Mouse (Mus musculus): ENCODE data around the gene Cep112. TPM values are rescaled to one million over a fixed set of nuclear protein-coding genes. Genes with fewer than 3 reads are reported as not detected.
"Not testable (repeated sequence)": the region's sequence is repeated elsewhere in the genome, so short reads cannot be mapped to it uniquely, and the experiment has no call there.

The Cep112 gene
- polyA plus RNA-seq, 1 experiment from 2014 or later: 1.4 TPM

GRCm38 (mm10) chr11:108858339-108858804, 433.4 kb downstream of the Cep112 start:
- Histone ChIP-seq H3K9me3 (replicated peaks) (no peaks in the 10 kb centered on the region), H3K4me1 (replicated peaks) (peaks cover 11% of the 10 kb centered on the region; the same call in 1 of the 2 replicates), H3K36me3 (no peaks in the 10 kb centered on the region), H3K9ac (no peak overlapping the region), H3K27ac (no peak overlapping the region), H3K27me3 (no peaks in the 10 kb centered on the region), H3K4me3 (replicated peaks) (no peak overlapping the region), H3K4me2 (no peak overlapping the region)
- DNase-seq: no peak
- ATAC-seq (ENCODE audit: low read depth): peak; percentile 45
- 45% methylated on average over 3 of the region's 3 CpGs for WGBS (ENCODE audit: insufficient replicate concordance)

GRCm38 (mm10) chr11:108858846-108859245, 433.9 kb downstream of the Cep112 start:
- DNase-seq: no peak
- Histone ChIP-seq H3K27ac (no peak overlapping the region), H3K9ac (no peak overlapping the region), H3K27me3 (no peaks in the 10 kb centered on the region), H3K4me2 (no peak overlapping the region), H3K4me3 (replicated peaks) (no peak overlapping the region), H3K9me3 (replicated peaks) (no peaks in the 10 kb centered on the region), H3K36me3 (no peaks in the 10 kb centered on the region), H3K4me1 (replicated peaks) (peaks cover 11% of the 10 kb centered on the region; the same call in 1 of the 2 replicates)
- ATAC-seq (ENCODE audit: low read depth): no peak
- 72% methylated on average over 6 of the region's 6 CpGs for whole genome bisulfite sequencing (ENCODE audit: insufficient replicate concordance)

DNA sequence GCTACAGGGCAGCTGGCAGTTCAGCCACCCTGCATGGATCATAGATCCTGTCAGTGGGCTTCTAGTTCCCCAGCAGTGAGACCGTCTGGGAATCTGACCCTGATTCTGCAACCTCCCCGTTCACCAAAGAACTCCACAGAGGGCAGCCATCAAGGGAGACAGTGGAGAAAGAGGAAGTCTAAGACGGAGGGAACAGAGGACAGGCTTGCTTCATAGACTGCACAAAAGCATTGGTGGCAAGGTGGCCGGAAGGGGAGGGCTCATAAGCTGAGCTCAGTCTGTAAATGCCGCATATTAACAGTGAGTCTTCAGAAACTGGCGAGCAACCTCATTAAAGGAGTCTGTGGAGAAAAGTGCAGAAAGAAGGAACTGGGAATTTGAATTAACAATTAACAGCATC, 437.4 kb downstream of the Cep112 start:
- Histone ChIP-seq H3K4me1 (replicated peaks) (peaks cover 5% of the 10 kb centered on the region; the same call in 1 of the 2 replicates), H3K27ac (no peak overlapping the region), H3K9ac (no peak overlapping the region), H3K9me3 (replicated peaks) (no peaks in the 10 kb centered on the region), H3K4me3 (replicated peaks) (no peak overlapping the region), H3K36me3 (no peaks in the 10 kb centered on the region), H3K4me2 (no peak overlapping the region), H3K27me3 (no peaks in the 10 kb centered on the region)
- ATAC-seq (ENCODE audit: low read depth) (no peak), DNase-seq (no peak)
- WGBS (ENCODE audit: insufficient replicate concordance): 41% methylated on average over 6 of the region's 6 CpGs

DNA sequence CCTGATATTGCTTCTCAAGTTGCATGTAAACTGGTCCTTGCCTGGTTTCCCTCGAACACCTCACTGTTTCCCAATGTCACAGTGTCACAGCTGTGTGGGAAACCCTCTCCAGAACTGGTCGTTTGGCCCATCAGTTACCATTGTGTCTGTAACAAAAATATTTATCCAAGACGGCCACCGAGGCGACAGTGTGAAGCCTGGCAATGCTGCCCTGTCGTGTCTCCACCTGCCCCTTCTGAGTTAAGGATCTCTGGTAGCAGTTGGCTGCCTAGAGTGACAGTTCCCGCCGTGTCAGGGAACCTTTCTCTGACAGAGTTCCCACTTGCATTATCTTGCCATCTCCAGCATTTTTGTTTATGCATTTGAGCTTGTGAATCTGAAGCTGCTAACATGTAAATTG, 440.8 kb downstream of the Cep112 start:
- Histone ChIP-seq H3K9ac (no peak overlapping the region), H3K27me3 (no peaks in the 10 kb centered on the region), H3K27ac (no peak overlapping the region), H3K4me1 (replicated peaks) (no peaks in the 10 kb centered on the region), H3K4me3 (replicated peaks) (no peak overlapping the region), H3K9me3 (replicated peaks) (no peaks in the 10 kb centered on the region), H3K36me3 (no peaks in the 10 kb centered on the region), H3K4me2 (no peak overlapping the region)
- 39% methylated on average over 8 of the region's 8 CpGs for WGBS (ENCODE audit: insufficient replicate concordance)
- DNase-seq (no peak), ATAC-seq (ENCODE audit: low read depth) (no peak)

DNA sequence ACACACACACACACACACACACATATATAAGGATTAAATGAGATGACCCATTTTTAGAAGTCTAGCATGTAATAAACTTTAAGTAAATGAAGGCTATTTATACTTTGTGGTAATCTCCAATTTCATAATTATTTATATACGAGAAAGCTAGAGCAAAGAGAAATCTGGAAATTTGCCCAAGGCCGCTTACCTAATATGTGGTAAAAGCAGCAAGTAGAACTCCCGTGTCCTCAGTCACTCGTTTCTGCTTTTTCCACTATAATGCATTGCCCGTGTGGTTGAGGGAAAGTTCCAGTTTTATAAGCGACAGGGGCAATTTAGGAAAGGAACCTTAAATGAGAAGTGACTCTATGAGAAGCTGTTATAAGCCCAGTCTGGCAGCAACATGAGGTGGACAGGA, 442.5 kb downstream of the Cep112 start:
- Histone ChIP-seq H3K9me3 (replicated peaks) (no peaks in the 10 kb centered on the region), H3K36me3 (no peaks in the 10 kb centered on the region), H3K27ac (no peak overlapping the region), H3K4me2 (no peak overlapping the region), H3K27me3 (no peaks in the 10 kb centered on the region), H3K9ac (no peak overlapping the region), H3K4me3 (replicated peaks) (no peak overlapping the region), H3K4me1 (replicated peaks) (no peaks in the 10 kb centered on the region)
- no peak for DNase-seq
- 62% methylated on average over 6 of the region's 6 CpGs for WGBS (ENCODE audit: insufficient replicate concordance)
- ATAC-seq (ENCODE audit: low read depth): no peak

DNA sequence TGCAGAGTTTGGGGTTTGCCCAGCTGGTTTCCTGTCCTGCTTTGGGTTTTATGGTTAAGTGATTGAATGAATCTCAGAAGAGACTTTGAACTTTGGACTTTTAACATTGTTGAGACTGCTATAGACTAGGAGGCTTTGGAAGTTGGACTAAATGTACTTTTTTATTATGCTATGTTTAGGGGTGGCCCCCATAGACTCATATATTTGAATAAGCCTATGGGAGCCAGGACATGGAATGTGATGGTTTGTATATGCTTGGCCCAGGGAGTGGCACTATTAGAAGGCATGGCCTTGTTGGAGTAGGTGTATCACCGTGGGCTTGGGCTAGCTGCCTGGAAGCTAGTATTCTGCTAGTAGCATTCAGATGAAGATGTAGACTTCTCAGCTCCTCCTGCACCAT, 446.3 kb downstream of the Cep112 start:
- not testable (repeated sequence) for H3K27ac ChIP-seq; H3K4me2 ChIP-seq; H3K4me3 ChIP-seq (replicated peaks); DNase-seq; H3K9me3 ChIP-seq (replicated peaks); H3K9ac ChIP-seq; H3K4me1 ChIP-seq (replicated peaks); ATAC-seq (ENCODE audit: low read depth); H3K27me3 ChIP-seq; H3K36me3 ChIP-seq
- 68% methylated on average over 1 of the region's 1 CpGs for WGBS (ENCODE audit: insufficient replicate concordance)

GRCm38 (mm10) chr11:108871748-108872147, 446.8 kb downstream of the Cep112 start:
- Histone ChIP-seq H3K4me2 (no peak overlapping the region), H3K27ac (no peak overlapping the region), H3K4me1 (replicated peaks) (no peaks in the 10 kb centered on the region), H3K4me3 (replicated peaks) (no peak overlapping the region), H3K9ac (no peak overlapping the region), H3K9me3 (replicated peaks) (no peaks in the 10 kb centered on the region), H3K36me3 (no peaks in the 10 kb centered on the region), H3K27me3 (no peaks in the 10 kb centered on the region)
- ATAC-seq (ENCODE audit: low read depth): no peak
- DNase-seq: no peak
- WGBS (ENCODE audit: insufficient replicate concordance): 66% methylated on average over 3 of the region's 3 CpGs

GRCm38 (mm10) chr11:108876633-108877205, 451.7 kb downstream of the Cep112 start:
- Histone ChIP-seq H3K4me2 (no peak overlapping the region), H3K9ac (no peak overlapping the region), H3K36me3 (no peaks in the 10 kb centered on the region), H3K4me3 (replicated peaks) (no peak overlapping the region), H3K27me3 (no peaks in the 10 kb centered on the region), H3K4me1 (replicated peaks) (no peaks in the 10 kb centered on the region), H3K27ac (no peak overlapping the region), H3K9me3 (replicated peaks) (no peaks in the 10 kb centered on the region)
- DNase-seq: no peak
- ATAC-seq (ENCODE audit: low read depth): no peak
- WGBS (ENCODE audit: insufficient replicate concordance): 60% methylated on average over 7 of the region's 7 CpGs

- H3K27me3 ChIP-seq: no peaks in the 10 kb centered on the region
- no peak overlapping the region for H3K4me3 ChIP-seq (replicated peaks)
- H3K4me2 ChIP-seq: no peak overlapping the region
- 54% methylated on average over 5 of the region's 5 CpGs for WGBS (ENCODE audit: insufficient replicate concordance)
- H3K4me1 ChIP-seq (replicated peaks): no peaks in the 10 kb centered on the region
- H3K36me3 ChIP-seq: no peaks in the 10 kb centered on the region
- no peak overlapping the region for H3K9ac ChIP-seq
- DNase-seq (no peak), ATAC-seq (ENCODE audit: low read depth) (no peak)
- H3K27ac ChIP-seq: no peak overlapping the region
- H3K9me3 ChIP-seq (replicated peaks): no peaks in the 10 kb centered on the region
Observed at GRCm38 (mm10) chr11:108877520-108877919, 452.5 kb downstream of the Cep112 start.

- Histone ChIP-seq H3K36me3 (no peaks in the 10 kb centered on the region), H3K4me3 (replicated peaks) (no peak overlapping the region), H3K27me3 (no peaks in the 10 kb centered on the region), H3K9ac (no peak overlapping the region), H3K4me2 (no peak overlapping the region), H3K27ac (no peak overlapping the region), H3K4me1 (replicated peaks) (no peaks in the 10 kb centered on the region), H3K9me3 (replicated peaks) (no peaks in the 10 kb centered on the region)
- no peak for DNase-seq
- no peak for ATAC-seq (ENCODE audit: low read depth)
- 51% methylated on average over 4 of the region's 4 CpGs for WGBS (ENCODE audit: insufficient replicate concordance)
Observed at GRCm38 (mm10) chr11:108880546-108880945, 455.6 kb downstream of the Cep112 start.

GRCm38 (mm10) chr11:108881662-108882061, 456.7 kb downstream of the Cep112 start:
- Histone ChIP-seq H3K36me3 (no peaks in the 10 kb centered on the region), H3K4me1 (replicated peaks) (no peaks in the 10 kb centered on the region), H3K27me3 (no peaks in the 10 kb centered on the region), H3K27ac (no peak overlapping the region), H3K9me3 (replicated peaks) (no peaks in the 10 kb centered on the region), H3K4me3 (replicated peaks) (no peak overlapping the region), H3K4me2 (no peak overlapping the region), H3K9ac (no peak overlapping the region)
- ATAC-seq (ENCODE audit: low read depth) (no peak), DNase-seq (no peak)
- WGBS (ENCODE audit: insufficient replicate concordance): 66% methylated on average over 5 of the region's 5 CpGs

GRCm38 (mm10) chr11:108885276-108885896, 460.4 kb downstream of the Cep112 start:
- DNase-seq (no peak), ATAC-seq (ENCODE audit: low read depth) (no peak)
- Histone ChIP-seq H3K27ac (no peak overlapping the region), H3K36me3 (no peaks in the 10 kb centered on the region), H3K9ac (no peak overlapping the region), H3K27me3 (peaks cover 7% of the 10 kb centered on the region), H3K4me1 (replicated peaks) (no peaks in the 10 kb centered on the region), H3K4me2 (no peak overlapping the region), H3K9me3 (replicated peaks) (no peaks in the 10 kb centered on the region), H3K4me3 (replicated peaks) (no peak overlapping the region)
- WGBS (ENCODE audit: insufficient replicate concordance): 73% methylated on average over 19 of the region's 19 CpGs
